Mouse (Mus musculus): ENCODE measurements around the gene Apoa1.

GRCm38 (mm10) chr9:46243122-46243521 is 14.7 kb downstream of the Apoa1 start:
- TF ChIP-seq CTCF (IDR thresholded peaks at IDR 0.05) (no peak), EP300 (IDR thresholded peaks at IDR 0.05) (no peak)
